Mouse (Mus musculus) MEL (cell line): ENCODE results near the gene Ppp6r2. TPM values are rescaled to one million over a fixed set of nuclear protein-coding genes. Genes with fewer than 3 reads are reported as not detected.

ENCODE experiments used
- DNase-seq: peaks from one replicate; pipeline ENCODE4 v3.0.0; 2011; ENCODE audit warnings: low read depth, low spot score
- H3K27ac ChIP-seq: 2 replicates; pipeline ENCODE4 v1.5.1; 2012; ENCODE audit warnings: low read depth, mild to moderate bottlenecking, control low read depth, low read length, moderate library complexity; ENCODE audit not compliant: control insufficient read depth
- H3K27me3 ChIP-seq, 2 experiments: fragments of 150-350 bp in 1 of 2; sonication (generic) in 1 of 2; 2 replicates each; pipeline ENCODE4 v1.6.1; 2012; ENCODE audit warnings: low read length in 2 of 2, mild to moderate bottlenecking in 2 of 2, improper control_type of control experiment in 1 of 2, moderate library complexity in 1 of 2; ENCODE audit not compliant: insufficient read depth in 2 of 2, control insufficient read depth in 1 of 2
- H3K36me3 ChIP-seq, 2 experiments: 2 replicates each; pipeline ENCODE4 v1.6.1; 2012 to 2014; ENCODE audit warnings: low read length in 2 of 2, improper control_type of control experiment in 1 of 2, inconsistent platforms in 1 of 2, mild to moderate bottlenecking in 1 of 2; ENCODE audit not compliant: insufficient read depth in 2 of 2, control insufficient read depth in 1 of 2
- H3K4me1 ChIP-seq, 2 experiments: fragments of 150-350 bp in 1 of 2; sonication (generic) in 1 of 2; 2 replicates each; pipeline ENCODE4 v1.6.1; 2012; ENCODE audit warnings: low read length in 2 of 2, improper control_type of control experiment in 1 of 2, mild to moderate bottlenecking in 1 of 2; ENCODE audit not compliant: insufficient read depth in 2 of 2, control insufficient read depth in 1 of 2
- H3K4me3 ChIP-seq, 2 experiments: fragments of 150-350 bp in 1 of 2; sonication (generic) in 1 of 2; 2 replicates each; pipeline ENCODE4 v1.5.1; 2012; ENCODE audit warnings: low read depth in 2 of 2, low read length in 2 of 2, mild to moderate bottlenecking in 2 of 2, moderate library complexity in 2 of 2, control low read depth in 1 of 2, improper control_type of control experiment in 1 of 2; ENCODE audit not compliant: control insufficient read depth in 1 of 2, insufficient read depth in 1 of 2
- H3K79me2 ChIP-seq: 2 replicates; pipeline ENCODE4 v1.6.1; 2012; ENCODE audit warnings: mild to moderate bottlenecking, low read length, moderate library complexity; ENCODE audit not compliant: control insufficient read depth, poor library complexity, insufficient read depth
- H3K9ac ChIP-seq: 2 replicates; pipeline ENCODE4 v1.6.1; 2012; ENCODE audit warnings: low read depth, mild to moderate bottlenecking, control low read depth, low read length, moderate library complexity; ENCODE audit not compliant: control insufficient read depth, poor library complexity, severe bottlenecking
- H3K9me3 ChIP-seq: fragments of 150-350 bp; sonication (generic); replicated peaks from 2 replicates; pipeline ENCODE4 v1.6.1; 2012; ENCODE audit warnings: mild to moderate bottlenecking, low read length, improper control_type of control experiment, moderate library complexity; ENCODE audit not compliant: insufficient read depth
- BHLHE40 ChIP-seq: IDR thresholded peaks from 2 replicates; pipeline ENCODE4 v1.6.1; 2012; ENCODE audit warnings: low read depth, mild to moderate bottlenecking, inconsistent platforms, low read length, improper control_type of control experiment, borderline replicate concordance
- CHD2 ChIP-seq: IDR thresholded peaks from 2 replicates; pipeline ENCODE4 v1.6.1; 2011; ENCODE audit warnings: low read length, improper control_type of control experiment
- ELF1 ChIP-seq: IDR thresholded peaks from 2 replicates; pipeline ENCODE4 v1.6.1; 2014; ENCODE audit warnings: low read depth, mild to moderate bottlenecking, inconsistent platforms, low read length, improper control_type of control experiment, moderate library complexity
- GATA1 ChIP-seq: IDR thresholded peaks from 2 replicates; pipeline ENCODE4 v1.6.1; 2011; ENCODE audit warnings: low read depth, low read length, improper control_type of control experiment
- JUND ChIP-seq: IDR thresholded peaks from 2 replicates; pipeline ENCODE4 v1.6.1; 2011; ENCODE audit warnings: low read depth, mild to moderate bottlenecking, improper control_type of control experiment, low read length
- KAT2A ChIP-seq: conservative IDR thresholded peaks from 2 replicates; pipeline ENCODE4 v1.6.1; 2012; ENCODE audit warnings: low read depth, low read length, improper control_type of control experiment, inconsistent platforms
- MAFK ChIP-seq: IDR thresholded peaks from 2 replicates; pipeline ENCODE4 v1.6.1; 2011; ENCODE audit warnings: low read depth, mild to moderate bottlenecking, low read length, improper control_type of control experiment, borderline replicate concordance
- MAZ ChIP-seq: IDR thresholded peaks from 2 replicates; pipeline ENCODE4 v1.6.1; 2012; ENCODE audit warnings: low read depth, mild to moderate bottlenecking, inconsistent platforms, low read length, improper control_type of control experiment
- MEF2A ChIP-seq: IDR thresholded peaks from 2 replicates; pipeline ENCODE4 v1.6.1; 2014; ENCODE audit warnings: low read depth, mild to moderate bottlenecking, inconsistent platforms, low read length, improper control_type of control experiment; ENCODE audit not compliant: poor library complexity, insufficient replicate concordance, severe bottlenecking; ENCODE audit errors: extremely low read depth
- MXI1 ChIP-seq: IDR thresholded peaks from 2 replicates; pipeline ENCODE4 v1.6.1; 2011; ENCODE audit warnings: mild to moderate bottlenecking, low read depth, low read length, improper control_type of control experiment
- MYB ChIP-seq: IDR thresholded peaks from 2 replicates; pipeline ENCODE4 v1.6.1; 2011; ENCODE audit warnings: mild to moderate bottlenecking, low read depth, low read length, improper control_type of control experiment
- MYC ChIP-seq: IDR thresholded peaks from 2 replicates; pipeline ENCODE4 v1.6.1; 2011; ENCODE audit warnings: low read depth, mild to moderate bottlenecking, low read length, improper control_type of control experiment, moderate library complexity
- NRF1 ChIP-seq: IDR thresholded peaks from 2 replicates; pipeline ENCODE4 v1.6.1; 2014; ENCODE audit warnings: low read depth, mild to moderate bottlenecking, inconsistent platforms, low read length, improper control_type of control experiment, moderate library complexity; ENCODE audit not compliant: poor library complexity, insufficient read depth, severe bottlenecking
- POLR2A ChIP-seq, 2 experiments: IDR thresholded peaks; 2 replicates each; pipeline ENCODE4 v1.6.1; 2011 to 2012; ENCODE audit warnings: low read length in 2 of 2, mild to moderate bottlenecking in 2 of 2, control low read depth in 1 of 2, improper control_type of control experiment in 1 of 2, low read depth in 1 of 2, moderate library complexity in 1 of 2; ENCODE audit not compliant: control insufficient read depth in 1 of 2, insufficient read depth in 1 of 2, poor library complexity in 1 of 2
- POLR2AphosphoS5 ChIP-seq: IDR thresholded peaks from 2 replicates; pipeline ENCODE4 v1.6.1; 2012; ENCODE audit warnings: low read depth, borderline replicate concordance, mild to moderate bottlenecking, inconsistent platforms, low read length, moderate library complexity, mixed read lengths
- RCOR1 ChIP-seq: IDR thresholded peaks from 2 replicates; pipeline ENCODE4 v1.6.1; 2012; ENCODE audit warnings: low read depth, mild to moderate bottlenecking, inconsistent platforms, low read length, improper control_type of control experiment
- TAL1 ChIP-seq: IDR thresholded peaks from 2 replicates; pipeline ENCODE4 v1.6.1; 2012; ENCODE audit warnings: mild to moderate bottlenecking, inconsistent platforms, low read length, moderate library complexity, mixed read lengths
- TCF12 ChIP-seq: IDR thresholded peaks from 2 replicates; pipeline ENCODE4 v1.6.1; 2014; ENCODE audit warnings: low read depth, mild to moderate bottlenecking, inconsistent platforms, low read length, improper control_type of control experiment, moderate library complexity
- UBTF ChIP-seq: IDR thresholded peaks from 2 replicates; pipeline ENCODE4 v1.6.1; 2012; ENCODE audit warnings: low read depth, mild to moderate bottlenecking, inconsistent platforms, low read length, improper control_type of control experiment, moderate library complexity, borderline replicate concordance; ENCODE audit not compliant: insufficient read depth
- USF2 ChIP-seq, 2 experiments: IDR thresholded peaks; 2 replicates each; pipeline ENCODE4 v1.6.1; 2011 to 2012; ENCODE audit warnings: improper control_type of control experiment in 2 of 2, low read length in 2 of 2, borderline replicate concordance in 1 of 2, inconsistent platforms in 1 of 2, low read depth in 1 of 2, mild to moderate bottlenecking in 1 of 2; ENCODE audit not compliant: insufficient read depth in 1 of 2
- ZC3H11A ChIP-seq: IDR thresholded peaks from 2 replicates; pipeline ENCODE4 v1.6.1; 2012; ENCODE audit warnings: low read depth, mild to moderate bottlenecking, inconsistent platforms, low read length, improper control_type of control experiment
- ZMIZ1 ChIP-seq: IDR thresholded peaks from 2 replicates; pipeline ENCODE4 v1.6.1; 2012; ENCODE audit warnings: low read depth, mild to moderate bottlenecking, inconsistent platforms, low read length, improper control_type of control experiment, moderate library complexity
- polyA plus RNA-seq, 2 experiments: library from polyadenylated mRNA; stranded (reverse) in 1 of 2; unstranded in 1 of 2; fragments of >175 nt in 1 of 2; fragments of >200 nt in 1 of 2; gene quantifications; 2 replicates each; pipeline versions ENCODE4 v1.2.1 to v1.2.4; 2012; ENCODE audit warnings: low replicate concordance in 2 of 2, low read depth in 1 of 2; ENCODE audit not compliant: insufficient read length in 2 of 2, insufficient read depth in 1 of 2, missing spikeins in 1 of 2
- total RNA-seq: library from RNA; depleted of rRNA; stranded (reverse); fragments of 300-350 nt; gene quantifications from 2 replicates; pipeline ENCODE4 v1.2.3, GENCODE M21; 2012

Ppp6r2 gene
- total and polyA plus RNA-seq, 3 experiments: 15.5 to 23.2 TPM; not detected in 1

DNA sequence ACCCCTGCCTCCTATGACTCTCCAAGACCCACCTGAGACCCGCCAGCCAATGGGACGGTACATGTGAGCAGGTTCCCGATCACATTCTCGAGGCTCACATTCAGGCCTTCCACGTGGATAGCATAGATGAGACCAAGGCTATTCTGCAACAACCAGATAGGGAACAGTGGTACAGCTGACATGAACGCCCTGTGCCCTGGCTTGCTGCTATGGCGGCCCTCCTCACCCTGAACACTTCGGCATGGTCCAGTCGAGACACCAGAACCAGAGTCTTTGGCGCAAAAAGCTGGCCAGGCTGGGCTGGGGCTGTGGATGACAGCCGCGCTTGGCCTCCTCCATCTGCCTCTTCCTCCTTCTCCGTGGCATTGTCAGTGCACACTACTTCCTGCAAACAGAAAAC, 96.1 kb downstream of the Ppp6r2 start:
- peaks cover 2 to 23% of the 10 kb centered on the region in 2 experiments for H3K36me3 ChIP-seq
- peaks cover 46% of the 10 kb centered on the region for H3K79me2 ChIP-seq

DNA sequence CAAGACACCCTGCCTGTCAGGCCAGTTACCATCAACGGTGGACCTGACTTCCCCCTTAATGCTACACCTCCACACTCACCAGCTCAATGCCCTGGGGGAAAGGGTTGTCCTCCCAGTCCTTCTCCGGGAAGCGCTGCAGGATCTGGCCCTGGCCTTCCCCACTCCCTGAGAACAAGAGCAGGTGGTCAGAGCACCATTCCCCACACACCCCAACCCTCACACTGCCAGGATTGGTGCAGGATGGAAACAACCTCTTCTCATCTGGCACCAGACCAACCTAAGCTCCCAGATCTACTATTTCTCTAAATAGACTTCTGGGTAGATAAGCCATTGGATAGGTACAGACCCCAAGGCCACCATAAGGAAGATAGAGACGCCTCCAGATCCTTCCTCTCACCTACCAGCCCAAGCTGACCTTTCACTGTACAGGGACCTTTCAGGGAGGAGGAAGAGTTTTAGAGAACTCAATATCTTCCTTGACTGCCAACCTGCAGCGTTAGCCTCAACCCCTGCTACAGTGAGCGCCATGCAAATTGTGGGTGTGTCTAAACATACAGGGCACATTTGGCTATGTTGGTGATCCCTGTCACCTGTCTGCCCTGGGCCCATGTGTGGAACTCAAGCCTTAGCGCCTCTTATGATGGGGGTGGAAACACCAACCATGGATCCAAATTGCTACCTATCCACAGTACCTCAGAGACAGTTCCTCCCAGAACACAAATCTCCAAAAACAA, 97.2 kb downstream of the Ppp6r2 start:
- Histone ChIP-seq H3K36me3 (peaks cover 0 to 23% of the 10 kb centered on the region in 2 experiments), H3K27me3 (no peaks in the 10 kb centered on the region), H3K79me2 (peaks cover 56% of the 10 kb centered on the region), H3K9me3 (no peaks in the 10 kb centered on the region), H3K4me3 (no peak overlapping the region), H3K27ac (no peak overlapping the region), H3K4me1 (peaks cover 13 to 28% of the 10 kb centered on the region in 2 experiments), H3K9ac (no peak overlapping the region)
- no peak for DNase-seq
- no peak for TF ChIP-seq BHLHE40
- no peak for TF ChIP-seq MAZ
- TF ChIP-seq MEF2A: no peak
- TF ChIP-seq RCOR1: no peak
- TF ChIP-seq ZC3H11A: no peak
- TF ChIP-seq ZMIZ1: no peak
- no peak for TF ChIP-seq TAL1
- no peak for TF ChIP-seq MYB
- TF ChIP-seq MYC: no peak
- no peak for TF ChIP-seq POLR2A (IDR thresholded peaks at IDR 0.05; ENCODE audit: control insufficient read depth in 1 of 2, insufficient read depth in 1 of 2, low read depth in 1 of 2, low read length in 2 of 2, poor library complexity in 1 of 2)
- TF ChIP-seq MXI1: no peak
- no peak for TF ChIP-seq MAFK
- TF ChIP-seq GATA1: no peak
- TF ChIP-seq KAT2A: no peak
- TF ChIP-seq NRF1: no peak

More for the DNA sequence above, 96.1 kb downstream of the Ppp6r2 start:
- Histone ChIP-seq H3K4me3 (no peak overlapping the region), H3K27ac (no peak overlapping the region), H3K27me3 (no peaks in the 10 kb centered on the region), H3K9ac (no peak overlapping the region), H3K4me1 (peaks cover 13 to 26% of the 10 kb centered on the region in 2 experiments), H3K9me3 (no peaks in the 10 kb centered on the region)
- no peak for DNase-seq
- no peak for TF ChIP-seq MAFK
- no peak for TF ChIP-seq MAZ
- TF ChIP-seq NRF1: no peak
- no peak for TF ChIP-seq ZMIZ1
- TF ChIP-seq BHLHE40: no peak
- TF ChIP-seq JUND: no peak
- TF ChIP-seq USF2 (IDR thresholded peaks at IDR 0.05; ENCODE audit: borderline replicate concordance in 1 of 2, insufficient read depth in 1 of 2, low read depth in 1 of 2, low read length in 2 of 2): no peak
- TF ChIP-seq MYB: no peak
- no peak for TF ChIP-seq ELF1
- no peak for TF ChIP-seq UBTF
- no peak for TF ChIP-seq CHD2
- no peak for TF ChIP-seq TCF12
- TF ChIP-seq POLR2AphosphoS5: no peak
